Mouse (Mus musculus) neural tube, embryonic 11.5 days (tissue): ENCODE measurements around the gene Cdh12. TPM values are rescaled to one million over a fixed set of nuclear protein-coding genes. Genes with fewer than 3 reads are reported as not detected.
"Not testable (repeated sequence)": the region's sequence is repeated elsewhere in the genome, so short reads cannot be mapped to it uniquely, and the experiment has no call there.

Experiments used
- ATAC-seq: fragments of 200-750 bp; cut with Nextera tagmentation; 2 replicates; pipeline ENCODE4 v1.8.0; 2017; ENCODE audit warnings: moderate number of reproducible peaks, mild to moderate bottlenecking, moderate TSS enrichment, moderate library complexity; ENCODE audit not compliant: insufficient read depth, low FRiP score, low TSS enrichment
- DNase-seq: peaks from one replicate; pipeline ENCODE4 v3.0.0-alpha.2; 2015; ENCODE audit warnings: low spot score
- H3K27ac ChIP-seq: fragments of 300-500 bp; sonication (generic); 2 replicates; pipeline ENCODE4 v1.5.1; 2014; ENCODE audit warnings: low read depth, mild to moderate bottlenecking, low read length
- H3K27me3 ChIP-seq: fragments of 300-500 bp; sonication (generic); 2 replicates; pipeline ENCODE4 v1.6.1; 2014; ENCODE audit warnings: mild to moderate bottlenecking, low read length, mixed read lengths; ENCODE audit not compliant: control insufficient read depth, insufficient read depth
- H3K36me3 ChIP-seq: fragments of 300-500 bp; sonication (generic); 2 replicates; pipeline ENCODE4 v1.6.1; 2014; ENCODE audit warnings: mild to moderate bottlenecking, low read length, moderate library complexity, mixed read lengths; ENCODE audit not compliant: control insufficient read depth, insufficient read depth
- H3K4me1 ChIP-seq: fragments of 300-500 bp; sonication (generic); 2 replicates; pipeline ENCODE4 v1.6.1; 2014; ENCODE audit warnings: low read length, mixed read lengths; ENCODE audit not compliant: control insufficient read depth, insufficient read depth
- H3K4me2 ChIP-seq: fragments of 300-500 bp; sonication (generic); 2 replicates; pipeline ENCODE4 v1.6.1; 2014; ENCODE audit warnings: low read depth, mild to moderate bottlenecking, moderate library complexity
- H3K4me3 ChIP-seq: fragments of 300-500 bp; sonication (generic); 2 replicates; pipeline ENCODE4 v1.5.1; 2014; ENCODE audit warnings: low read depth, low read length
- H3K9ac ChIP-seq: fragments of 300-500 bp; sonication (generic); 2 replicates; pipeline ENCODE4 v1.6.1; 2014; ENCODE audit warnings: mild to moderate bottlenecking, low read length
- H3K9me3 ChIP-seq: fragments of 300-500 bp; sonication (generic); 2 replicates; pipeline ENCODE4 v1.6.1; 2016; ENCODE audit warnings: low read length; ENCODE audit not compliant: control insufficient read depth
- WGBS: fragments of 180-500 bp; shearing (Covaris S2); extraction: QIAGEN DNeasy Blood & Tissue Kit; methylation state at CpG from one replicate; pipeline ENCODE4 v1.1.7; 2014; 5-methylcytosine and 5-hydroxymethylcytosine counted together
- polyA plus RNA-seq: library from polyadenylated mRNA; unstranded; fragments of >200 nt; fragmentation: Nextera tagmentation; extraction: Ambion mirVana; gene quantifications from 2 replicates; pipeline ENCODE4 v1.2.1, GENCODE M21; 2014

Cdh12 gene
- polyA plus RNA-seq, 1 experiment from 2014 or later: 2.5 TPM

GRCm38 (mm10) chr15:20571012-20571411, 121.9 kb downstream of the Cdh12 start:
- H3K27me3 ChIP-seq: no peaks in the 10 kb centered on the region
- H3K36me3 ChIP-seq: no peaks in the 10 kb centered on the region
- H3K27ac ChIP-seq: no peak overlapping the region
- H3K9me3 ChIP-seq: no peaks in the 10 kb centered on the region
- no peak for ATAC-seq
- no peak overlapping the region for H3K4me2 ChIP-seq
- H3K4me3 ChIP-seq: no peak overlapping the region
- no peaks in the 10 kb centered on the region for H3K4me1 ChIP-seq
- H3K9ac ChIP-seq: no peak overlapping the region
- DNase-seq: no peak
- WGBS: 83% methylated on average over 4 of the region's 4 CpGs

GRCm38 (mm10) chr15:20582567-20583075, 133.6 kb downstream of the Cdh12 start:
- no peak overlapping the region for H3K27ac ChIP-seq
- H3K4me1 ChIP-seq: no peaks in the 10 kb centered on the region
- DNase-seq: no peak
- no peak for ATAC-seq
- WGBS: 72% methylated on average over 5 of the region's 5 CpGs
- no peaks in the 10 kb centered on the region for H3K9me3 ChIP-seq
- no peak overlapping the region for H3K4me2 ChIP-seq
- H3K36me3 ChIP-seq: no peaks in the 10 kb centered on the region
- no peak overlapping the region for H3K4me3 ChIP-seq
- no peak overlapping the region for H3K9ac ChIP-seq
- no peaks in the 10 kb centered on the region for H3K27me3 ChIP-seq

GRCm38 (mm10) chr15:20591599-20591998, 142.5 kb downstream of the Cdh12 start:
- no peak overlapping the region for H3K27ac ChIP-seq
- no peak overlapping the region for H3K4me2 ChIP-seq
- no peak overlapping the region for H3K4me3 ChIP-seq
- no peaks in the 10 kb centered on the region for H3K9me3 ChIP-seq
- no peaks in the 10 kb centered on the region for H3K4me1 ChIP-seq
- H3K36me3 ChIP-seq: no peaks in the 10 kb centered on the region
- DNase-seq: no peak
- no peak for ATAC-seq
- H3K9ac ChIP-seq: no peak overlapping the region
- H3K27me3 ChIP-seq: no peaks in the 10 kb centered on the region
- 84% methylated on average over 5 of the region's 5 CpGs for WGBS

GRCm38 (mm10) chr15:20605751-20606150, 156.7 kb downstream of the Cdh12 start:
- 87% methylated on average over 3 of the region's 3 CpGs for WGBS
- H3K27ac ChIP-seq, DNase-seq, H3K9ac ChIP-seq, H3K36me3 ChIP-seq, H3K4me1 ChIP-seq, H3K9me3 ChIP-seq, H3K4me2 ChIP-seq, H3K4me3 ChIP-seq, ATAC-seq, H3K27me3 ChIP-seq: not testable (repeated sequence)

GRCm38 (mm10) chr15:20634593-20634992, 185.5 kb downstream of the Cdh12 start:
- Histone ChIP-seq H3K4me1 (no peaks in the 10 kb centered on the region), H3K27ac (no peak overlapping the region), H3K36me3 (no peaks in the 10 kb centered on the region), H3K4me3 (no peak overlapping the region), H3K9me3 (no peaks in the 10 kb centered on the region), H3K27me3 (no peaks in the 10 kb centered on the region), H3K4me2 (no peak overlapping the region), H3K9ac (no peak overlapping the region)
- DNase-seq (no peak), ATAC-seq (no peak)
- WGBS: 73% methylated on average over 2 of the region's 2 CpGs

GRCm38 (mm10) chr15:20639155-20639554, 190.1 kb downstream of the Cdh12 start:
- DNase-seq (no peak), ATAC-seq (no peak)
- Histone ChIP-seq H3K27me3 (no peaks in the 10 kb centered on the region), H3K4me3 (no peak overlapping the region), H3K36me3 (no peaks in the 10 kb centered on the region), H3K9me3 (no peaks in the 10 kb centered on the region), H3K27ac (no peak overlapping the region), H3K4me1 (no peaks in the 10 kb centered on the region), H3K4me2 (no peak overlapping the region), H3K9ac (no peak overlapping the region)
- WGBS: 68% methylated on average over 2 of the region's 2 CpGs

GRCm38 (mm10) chr15:20642905-20643414, 193.9 kb downstream of the Cdh12 start:
- Histone ChIP-seq H3K9ac (no peak overlapping the region), H3K36me3 (no peaks in the 10 kb centered on the region), H3K9me3 (no peaks in the 10 kb centered on the region), H3K27me3 (no peaks in the 10 kb centered on the region), H3K4me3 (no peak overlapping the region), H3K27ac (no peak overlapping the region), H3K4me2 (no peak overlapping the region), H3K4me1 (no peaks in the 10 kb centered on the region)
- ATAC-seq (no peak), DNase-seq (no peak)
- 91% methylated on average over 3 of the region's 3 CpGs for WGBS

- DNase-seq: no peak
- Histone ChIP-seq H3K4me1 (no peaks in the 10 kb centered on the region), H3K9me3 (no peaks in the 10 kb centered on the region), H3K9ac (no peak overlapping the region), H3K27me3 (no peaks in the 10 kb centered on the region), H3K27ac (no peak overlapping the region), H3K4me3 (no peak overlapping the region), H3K36me3 (no peaks in the 10 kb centered on the region), H3K4me2 (no peak overlapping the region)
- 72% methylated on average over 2 of the region's 2 CpGs for WGBS
- ATAC-seq: no peak
Observed at GRCm38 (mm10) chr15:20660221-20660620, 211.2 kb downstream of the Cdh12 start.

- H3K9ac ChIP-seq: no peak within 1 kb of the TSS
- ATAC-seq (no peak), DNase-seq (no peak)
- no peak within 1 kb of the TSS for H3K4me3 ChIP-seq
- no peaks in the 10 kb centered on the region for H3K27me3 ChIP-seq
- H3K36me3 ChIP-seq: no peaks in the 10 kb centered on the region
- H3K27ac ChIP-seq: no peak within 1 kb of the TSS
- H3K4me1 ChIP-seq: no peaks in the 10 kb centered on the region
- 89% methylated on average over 10 of the region's 10 CpGs for WGBS
- no peak within 1 kb of the TSS for H3K4me2 ChIP-seq
- H3K9me3 ChIP-seq: no peaks in the 10 kb centered on the region
Observed at GRCm38 (mm10) chr15:20666650-20667049, 217.6 kb downstream of the Cdh12 start, which contains the start of gene Acot10. Gene Acot10 (minus strand): TSS chr15:20666750.
